11 mouse cellular contexts compared by ENCODE assay signal in genomic region chr11:67458171-67458570, GRCm38 (mm10). TPM values are rescaled to one million over a fixed set of nuclear protein-coding genes. Genes with fewer than 3 reads are reported as not detected.
DNase-seq lines count a peak whose midpoint lies in the region; ATAC-seq and TF ChIP-seq lines count a peak whose summit lies in the region.
"Had no signal": no experiment of that assay in that cellular context is flagged by ENCODE, and none has a peak within 500 bp of the region (broad histone marks: within the 10 kb centered on the region; RNA-seq: fewer than 3 reads in every experiment).

No protein-coding gene starts in this region.

- TF ChIP-seq EP300 in liver, embryonic 14.5 days (IDR thresholded peaks at IDR 0.05; ENCODE audit: low read depth), result no peak

- H3K36me3 ChIP-seq in liver, embryonic 14.5 days (replicated peaks; ENCODE audit: control insufficient read depth, insufficient read depth, low read depth), result no peaks in the 10 kb centered on the region
- no peaks in the 10 kb centered on the region for H3K36me3 ChIP-seq in liver, embryonic 11.5 days (ENCODE audit: control insufficient read depth, insufficient read depth, low read length)
- H3K36me3 ChIP-seq: limb, embryonic 12.5 days had no signal

- ATAC-seq in liver, embryonic 14.5 days (ENCODE audit: insufficient read depth), result no peak
- ATAC-seq in liver, embryonic 11.5 days (replicated peaks; ENCODE audit: low FRiP score), result no peak
- ATAC-seq: Patski had no signal

- no peak overlapping the region for H3K27ac ChIP-seq in liver, embryonic 14.5 days
- H3K27ac ChIP-seq in liver, embryonic 11.5 days (ENCODE audit: low read depth, low read length), result no peak overlapping the region
- peak overlapping the region; percentile 40 for H3K27ac ChIP-seq in bone marrow macrophage, adult 2 months (ENCODE audit: insufficient read depth, low read depth, low read length)
- H3K27ac ChIP-seq: limb, embryonic 12.5 days had no signal

- peak; percentile 30 to 55 for DNase-seq in heart, adult 9 months (ENCODE audit: low spot score in 2 of 2)
- DNase-seq in heart, postnatal 25 days (ENCODE audit: low spot score), result no peak
- DNase-seq in liver, embryonic 14.5 days (ENCODE audit: low read depth in 3 of 3, low spot score in 3 of 3), result no peak
- DNase-seq in liver, embryonic 11.5 days (ENCODE audit: low spot score), result no peak
- peak; percentile 52 for DNase-seq in lung, postnatal 36 days
- no peak for DNase-seq in neural tube, embryonic 10.5 days (ENCODE audit: extremely low spot score, low spot score)
- DNase-seq: cerebellum, adult 18-20 months; kidney, adult 18-20 months had no signal

- no peak for TF ChIP-seq POLR2A in bone marrow macrophage, adult 2 months (IDR thresholded peaks at IDR 0.05; ENCODE audit: borderline replicate concordance, low read depth, low read length)

- H3K9ac ChIP-seq in liver, embryonic 14.5 days (replicated peaks), result no peak overlapping the region
- no peak overlapping the region for H3K9ac ChIP-seq in liver, embryonic 11.5 days (ENCODE audit: low read depth, low read length)
- H3K9ac ChIP-seq: limb, embryonic 12.5 days had no signal

- H3K27me3 ChIP-seq in liver, embryonic 14.5 days (ENCODE audit: control insufficient read depth, insufficient read depth, low read length), result peaks cover 23% of the 10 kb centered on the region
- peaks cover 36% of the 10 kb centered on the region for H3K27me3 ChIP-seq in liver, embryonic 11.5 days (replicated peaks; ENCODE audit: control insufficient read depth, insufficient read depth, low read length)

- H3K4me1 ChIP-seq in liver, embryonic 14.5 days (replicated peaks; ENCODE audit: control insufficient read depth in 2 of 2, insufficient read depth in 2 of 2, low read length in 1 of 2), result no peaks in the 10 kb centered on the region; a peak in 1 of 4 replicates
- peaks cover 9% of the 10 kb centered on the region; the same call in 1 of the 2 replicates for H3K4me1 ChIP-seq in liver, embryonic 11.5 days (replicated peaks; ENCODE audit: control insufficient read depth, insufficient read depth, low read length)
- H3K4me1 ChIP-seq in bone marrow macrophage, adult 2 months (ENCODE audit: control insufficient read depth, insufficient read depth, low read length), result peaks cover 51% of the 10 kb centered on the region

- no peak overlapping the region for H3K4me3 ChIP-seq in liver, embryonic 14.5 days (ENCODE audit: insufficient read depth in 1 of 2, low read depth in 2 of 2, low read length in 2 of 2)
- no peak overlapping the region for H3K4me3 ChIP-seq in liver, embryonic 11.5 days (ENCODE audit: low read depth, low read length)
- H3K4me3 ChIP-seq in bone marrow macrophage, adult 2 months (ENCODE audit: insufficient read depth, low read length), result no peak overlapping the region
- H3K4me3 ChIP-seq: limb, embryonic 12.5 days had no signal

- intact Hi-C loops in heart, postnatal 25 days (cut with DNase I), result loop anchor here (5.0 kb wide), 1 partner anchor 189 kb away; no protein-coding TSS in a partner anchor

- 13% methylated on average over 2 of the region's 2 CpGs for WGBS in liver, embryonic 14.5 days (ENCODE audit: insufficient replicate concordance)
- 15% methylated on average over 2 of the region's 2 CpGs for WGBS in liver, embryonic 11.5 days

- H3K9me3 ChIP-seq in liver, embryonic 14.5 days (ENCODE audit: control insufficient read depth, low read length), result no peaks in the 10 kb centered on the region
- no peaks in the 10 kb centered on the region for H3K9me3 ChIP-seq in liver, embryonic 11.5 days (ENCODE audit: control insufficient read depth, low read length)
- H3K9me3 ChIP-seq: limb, embryonic 12.5 days had no signal

- H3K4me2 ChIP-seq in liver, embryonic 14.5 days (ENCODE audit: low read depth), result no peak overlapping the region
- no peak overlapping the region for H3K4me2 ChIP-seq in liver, embryonic 11.5 days
- H3K4me2 ChIP-seq: limb, embryonic 12.5 days had no signal

- TF ChIP-seq CTCF in liver, embryonic 14.5 days (IDR thresholded peaks at IDR 0.05; ENCODE audit: low read depth), result peak; percentile 27; the same call in 1 of the 2 replicates
- TF ChIP-seq CTCF in bone marrow macrophage, adult 2 months (IDR thresholded peaks at IDR 0.05; ENCODE audit: low read depth, low read length), result no peak

RNA-seq across cellular contexts. Expression of gene Gas7, which starts 2.9 kb away (rescaled TPM):
- total RNA-seq in heart, postnatal 25 days (2021), result 10 to 100 TPM; 11.0 to 12.5 TPM
- 0.48 and 0.49 TPM in 2 replicates for polyA plus RNA-seq in liver, embryonic 14.5 days (2012; rRNA removed)
- 0.77 and 1.1 TPM in 2 replicates for polyA plus RNA-seq in liver, embryonic 14.5 days (2014; fragmentation: Nextera tagmentation; extraction: Ambion mirVana)
- 2.2 and 2.3 TPM in 2 replicates for polyA plus RNA-seq in liver, embryonic 11.5 days (2014; fragmentation: Nextera tagmentation; extraction: Ambion mirVana)
- 315 and 355 TPM in 2 replicates for polyA plus RNA-seq in bone marrow macrophage, adult 2 months (2012; ENCODE audit: insufficient read depth, insufficient read length, missing spikeins)

Comparison
In these comparisons a context has a peak if more than half of its experiments do, and no peak if none do; other contexts are left out.
1. DNase-seq: peak in heart, adult 9 months (2 of 2) and lung, postnatal 36 days (single experiment); none in heart, postnatal 25 days (single experiment), liver, embryonic 14.5 days (0 of 3), liver, embryonic 11.5 days (single experiment) and neural tube, embryonic 10.5 days (single experiment).
2. RNA of gene Gas7, which starts 2.9 kb away (polyA plus RNA-seq): 315 to 355 TPM in bone marrow macrophage, adult 2 months; 2.2 to 2.3 TPM in liver, embryonic 11.5 days and 0.48 to 1.1 TPM in liver, embryonic 14.5 days; every median in the first group is over 10 times any median in the second.